20 mouse cellular contexts compared by ENCODE assay signal in genomic region chr15:97533553-97534291, GRCm38 (mm10).
DNase-seq lines count a peak whose midpoint lies in the region; ATAC-seq and TF ChIP-seq lines count a peak whose summit lies in the region.
"Had no signal": no experiment of that assay in that cellular context is flagged by ENCODE, and none has a peak within 500 bp of the region (broad histone marks: within the 10 kb centered on the region; RNA-seq: fewer than 3 reads in every experiment).

No protein-coding gene starts in this region.

- no peak overlapping the region for H3K9ac ChIP-seq in midbrain, postnatal 0 days (replicated peaks; ENCODE audit: low read length, poor library complexity, severe bottlenecking)
- no peak overlapping the region for H3K9ac ChIP-seq in midbrain, embryonic 11.5 days (ENCODE audit: low read length)
- H3K9ac ChIP-seq: heart, embryonic 13.5 days; hindbrain, embryonic 12.5 days; limb, embryonic 15.5 days; lung, embryonic 14.5 days had no signal

- WGBS in midbrain, postnatal 0 days: 79% methylated on average over 12 of the region's 12 CpGs
- 88% methylated on average over 12 of the region's 12 CpGs for WGBS in midbrain, embryonic 11.5 days

- 0 out of 2 replicates have a peak overlapping the region, but pooled peaks have one; percentile 18 for H3K27ac ChIP-seq in midbrain, postnatal 0 days (ENCODE audit: low read depth, low read length)
- H3K27ac ChIP-seq in midbrain, embryonic 11.5 days (ENCODE audit: low read depth, low read length): no peak overlapping the region
- H3K27ac ChIP-seq: gastrocnemius, adult 2 months; heart, embryonic 13.5 days; hindbrain, embryonic 12.5 days; limb, embryonic 15.5 days had no signal

- no peak overlapping the region for H3K4me2 ChIP-seq in midbrain, postnatal 0 days (ENCODE audit: low read depth, low read length, poor library complexity, severe bottlenecking)
- no peak overlapping the region for H3K4me2 ChIP-seq in midbrain, embryonic 11.5 days
- H3K4me2 ChIP-seq: heart, embryonic 13.5 days; hindbrain, embryonic 12.5 days; limb, embryonic 15.5 days; lung, embryonic 14.5 days had no signal

- no peak for DNase-seq in frontal cortex, postnatal 25 days (ENCODE audit: low spot score in 2 of 2)
- DNase-seq in layer of hippocampus, adult 9-11 months: peak; percentile 5
- no peak for DNase-seq in layer of hippocampus, adult 11-12 months (ENCODE audit: low spot score)
- DNase-seq in midbrain, postnatal 0 days (ENCODE audit: low spot score): no peak
- DNase-seq in midbrain, embryonic 11.5 days (ENCODE audit: low spot score, missing footprints): no peak
- DNase-seq: adrenal gland, postnatal 36 days; cerebellum, postnatal 25 days; gastrocnemius, adult 2 months; kidney, postnatal 10 days; lung, embryonic 14.5 days had no signal

- H3K4me3 ChIP-seq in midbrain, postnatal 0 days (ENCODE audit: low read depth, low read length): no peak overlapping the region
- H3K4me3 ChIP-seq in midbrain, embryonic 11.5 days (ENCODE audit: low read depth, low read length): no peak overlapping the region
- H3K4me3 ChIP-seq: gastrocnemius, adult 2 months; heart, embryonic 13.5 days; hindbrain, embryonic 12.5 days; limb, embryonic 15.5 days; megakaryocyte, embryonic 14.5 days; myocyte had no signal

- ATAC-seq in frontal cortex, adult (ENCODE audit: low TSS enrichment): peak; percentile 44; the same call in 1 of the 2 replicates
- no peak for ATAC-seq in midbrain, postnatal 0 days (ENCODE audit: low FRiP score)
- no peak for ATAC-seq in midbrain, embryonic 11.5 days (ENCODE audit: low FRiP score)
- 0 out of 2 replicates have a peak, but pooled peaks have one; percentile 23 for ATAC-seq in megakaryocyte progenitor cell, adult 5-6 weeks (replicated peaks; ENCODE audit: poor library complexity)
- no peak for ATAC-seq in cerebellum, adult (ENCODE audit: insufficient number of reproducible peaks, low FRiP score, low TSS enrichment)
- ATAC-seq: intestine, postnatal 0 days; Patski had no signal

- peaks cover 5% of the 10 kb centered on the region; the same call in 1 of the 2 replicates for H3K4me1 ChIP-seq in midbrain, postnatal 0 days (ENCODE audit: insufficient read depth, low read length)
- no peaks in the 10 kb centered on the region for H3K4me1 ChIP-seq in midbrain, embryonic 11.5 days (ENCODE audit: control insufficient read depth, insufficient read depth, low read length)
- H3K4me1 ChIP-seq: hindbrain, embryonic 12.5 days; limb, embryonic 15.5 days; megakaryocyte, embryonic 14.5 days had no signal

- no peaks in the 10 kb centered on the region for H3K36me3 ChIP-seq in midbrain, postnatal 0 days (ENCODE audit: insufficient read depth, low read length)
- no peaks in the 10 kb centered on the region for H3K36me3 ChIP-seq in midbrain, embryonic 11.5 days (ENCODE audit: control insufficient read depth, insufficient read depth, low read length)
- H3K36me3 ChIP-seq: heart, embryonic 13.5 days; hindbrain, embryonic 12.5 days; limb, embryonic 15.5 days had no signal

- TF ChIP-seq CTCF in midbrain, postnatal 0 days (IDR thresholded peaks at IDR 0.05): no peak

- H3K9me3 ChIP-seq in midbrain, postnatal 0 days (ENCODE audit: low read length): no peaks in the 10 kb centered on the region
- no peaks in the 10 kb centered on the region for H3K9me3 ChIP-seq in midbrain, embryonic 11.5 days (ENCODE audit: control insufficient read depth, low read length)
- H3K9me3 ChIP-seq: heart, embryonic 13.5 days; hindbrain, embryonic 12.5 days; limb, embryonic 15.5 days had no signal

- H3K27me3 ChIP-seq in midbrain, postnatal 0 days (ENCODE audit: insufficient read depth, low read length): no peaks in the 10 kb centered on the region
- no peaks in the 10 kb centered on the region for H3K27me3 ChIP-seq in midbrain, embryonic 11.5 days (ENCODE audit: control insufficient read depth, insufficient read depth, low read length)
- H3K27me3 ChIP-seq: heart, embryonic 13.5 days; hindbrain, embryonic 12.5 days; limb, embryonic 15.5 days; megakaryocyte, embryonic 14.5 days; Patski had no signal

Comparison
In these comparisons a context has a peak if more than half of its experiments do, and no peak if none do; other contexts are left out.
1. ATAC-seq: peak in frontal cortex, adult (single experiment) and megakaryocyte progenitor cell, adult 5-6 weeks (single experiment); none in midbrain, postnatal 0 days (single experiment), midbrain, embryonic 11.5 days (single experiment) and cerebellum, adult (single experiment).